Mouse (Mus musculus): ENCODE data around the gene Magt1. TPM values are rescaled to one million over a fixed set of nuclear protein-coding genes. Genes with fewer than 3 reads are reported as not detected.

The Magt1 gene
- total and polyA plus RNA-seq, 3 experiments = 48.5 to 78.4 (median 55.1) TPM

GRCm38 (mm10) chrX:105939245-105939644 lies 72.5 kb downstream of the Magt1 start:
- in situ Hi-C loops (cut with MboI; ENCODE audit: low pct_ligation_motif_present, low pct_unique_long_range_greater_than_20kb, low sequenced_read_pairs) = no loop called here
- H3K36me3 ChIP-seq (replicated peaks in 1 of 2; ENCODE audit: control insufficient read depth in 1 of 2, insufficient read depth in 1 of 2, low read length in 1 of 2) = no peaks in the 10 kb centered on the region
- no peak overlapping the region for H3K4me3 ChIP-seq (replicated peaks in 1 of 3; ENCODE audit: low read depth in 2 of 3, low read length in 2 of 3, poor library complexity in 1 of 3)
- H3K4me2 ChIP-seq (ENCODE audit: insufficient read depth, low read depth, poor library complexity, severe bottlenecking) = no peak overlapping the region
- H3K9me3 ChIP-seq (replicated peaks; ENCODE audit: low read length) = no peaks in the 10 kb centered on the region
- TF ChIP-seq UBTF (IDR thresholded peaks at IDR 0.05; ENCODE audit: low read depth, low read length) = no peak
- TF ChIP-seq NELFE (IDR thresholded peaks at IDR 0.05; ENCODE audit: low read depth, low read length) = no peak
- TF ChIP-seq MAX (IDR thresholded peaks at IDR 0.05; ENCODE audit: low read length) = no peak
- no peak for TF ChIP-seq E2F4 (IDR thresholded peaks at IDR 0.05; ENCODE audit: insufficient replicate concordance, low read depth, low read length)
- TF ChIP-seq JUND (conservative IDR thresholded peaks at IDR 0.05; ENCODE audit: low read depth, low read length) = no peak
- no peak for TF ChIP-seq MYC (IDR thresholded peaks at IDR 0.05; ENCODE audit: low read depth, low read length)
- TF ChIP-seq BHLHE40 (IDR thresholded peaks at IDR 0.05; ENCODE audit: low read depth, low read length) = no peak
- TF ChIP-seq POLR2A (IDR thresholded peaks at IDR 0.05; ENCODE audit: low read depth, low read length) = no peak
- no peak for TF ChIP-seq ELF1 (IDR thresholded peaks at IDR 0.05; ENCODE audit: low read depth, low read length)
- no peak for TF ChIP-seq NRF1 (IDR thresholded peaks at IDR 0.05; ENCODE audit: low read depth, low read length)
- TF ChIP-seq TCF12 (IDR thresholded peaks at IDR 0.05; ENCODE audit: low read depth, low read length) = no peak
- no peak for TF ChIP-seq MAFK (IDR thresholded peaks at IDR 0.05; ENCODE audit: insufficient replicate concordance, low read length)
- TF ChIP-seq TBP (conservative IDR thresholded peaks at IDR 0.05; ENCODE audit: low read depth, low read length) = no peak
- TF ChIP-seq HCFC1 (IDR thresholded peaks at IDR 0.05; ENCODE audit: low read depth, low read length) = no peak
- no peak for TF ChIP-seq CHD2 (IDR thresholded peaks at IDR 0.05; ENCODE audit: low read length)
- TF ChIP-seq RAD21 (IDR thresholded peaks at IDR 0.05; ENCODE audit: low read depth, low read length) = no peak
- no peak for TF ChIP-seq USF1 (IDR thresholded peaks at IDR 0.05; ENCODE audit: low read depth, low read length)
- no peak for TF ChIP-seq SMC3 (IDR thresholded peaks at IDR 0.05; ENCODE audit: low read depth, low read length)
- no peak for TF ChIP-seq MAZ (IDR thresholded peaks at IDR 0.05; ENCODE audit: low read depth, low read length)
- no peak for TF ChIP-seq KAT2A (IDR thresholded peaks at IDR 0.05; ENCODE audit: insufficient replicate concordance, low read length)
- no peaks in the 10 kb centered on the region for H3K79me2 ChIP-seq (replicated peaks; ENCODE audit: control insufficient read depth, extremely low read depth, insufficient read depth, poor library complexity, severe bottlenecking)
- H3K4me1 ChIP-seq (ENCODE audit: control insufficient read depth in 1 of 2, insufficient read depth in 2 of 2) = peaks cover 0 to 8% of the 10 kb centered on the region in 2 experiments; a peak in 2 of 4 replicates
- no peak overlapping the region for H3K9ac ChIP-seq (ENCODE audit: insufficient read depth, low read depth)
- dilution Hi-C loops (cut with MboI; ENCODE audit: extremely low pct_ligation_motif_present, extremely low pct_unique_long_range_greater_than_20kb, low sequenced_read_pairs) = no loop called here
- no peak for DNase-seq (ENCODE audit: extremely low read depth)
- H3K27me3 ChIP-seq (replicated peaks) = no peaks in the 10 kb centered on the region
- no peak overlapping the region for H3K27ac ChIP-seq (ENCODE audit: insufficient read depth, low read depth)

- H3K9ac ChIP-seq (ENCODE audit: insufficient read depth, low read depth) = no peak overlapping the region
- dilution Hi-C loops (cut with MboI; ENCODE audit: extremely low pct_ligation_motif_present, extremely low pct_unique_long_range_greater_than_20kb, low sequenced_read_pairs) = no loop called here
- H3K4me3 ChIP-seq (replicated peaks in 1 of 3; ENCODE audit: low read depth in 2 of 3, low read length in 2 of 3, poor library complexity in 1 of 3) = no peak overlapping the region
- no peaks in the 10 kb centered on the region for H3K27me3 ChIP-seq (replicated peaks)
- DNase-seq (ENCODE audit: extremely low read depth) = peak; percentile 40
- peaks cover 0 to 8% of the 10 kb centered on the region in 2 experiments; a peak in 2 of 4 replicates for H3K4me1 ChIP-seq (ENCODE audit: control insufficient read depth in 1 of 2, insufficient read depth in 2 of 2)
- in situ Hi-C loops (cut with MboI; ENCODE audit: low pct_ligation_motif_present, low pct_unique_long_range_greater_than_20kb, low sequenced_read_pairs) = no loop called here
- H3K9me3 ChIP-seq (replicated peaks; ENCODE audit: low read length) = no peaks in the 10 kb centered on the region
- H3K4me2 ChIP-seq (ENCODE audit: insufficient read depth, low read depth, poor library complexity, severe bottlenecking) = no peak overlapping the region
- TF ChIP-seq JUND (conservative IDR thresholded peaks at IDR 0.05; ENCODE audit: low read depth, low read length) (no peak), EP300 (IDR thresholded peaks at IDR 0.05; ENCODE audit: low read length) (0 out of 2 replicates have a peak, but pooled peaks have one; percentile 38)
- H3K79me2 ChIP-seq (replicated peaks; ENCODE audit: control insufficient read depth, extremely low read depth, insufficient read depth, poor library complexity, severe bottlenecking) = no peaks in the 10 kb centered on the region
- H3K27ac ChIP-seq (ENCODE audit: insufficient read depth, low read depth) = no peak overlapping the region
- no peaks in the 10 kb centered on the region for H3K36me3 ChIP-seq (replicated peaks in 1 of 2; ENCODE audit: control insufficient read depth in 1 of 2, insufficient read depth in 1 of 2, low read length in 1 of 2)
Observed at GRCm38 (mm10) chrX:105937736-105938135, 74.0 kb downstream of the Magt1 start.
